Comparison of ENCODE assay signal across 13 mouse cellular contexts in the genomic region with DNA sequence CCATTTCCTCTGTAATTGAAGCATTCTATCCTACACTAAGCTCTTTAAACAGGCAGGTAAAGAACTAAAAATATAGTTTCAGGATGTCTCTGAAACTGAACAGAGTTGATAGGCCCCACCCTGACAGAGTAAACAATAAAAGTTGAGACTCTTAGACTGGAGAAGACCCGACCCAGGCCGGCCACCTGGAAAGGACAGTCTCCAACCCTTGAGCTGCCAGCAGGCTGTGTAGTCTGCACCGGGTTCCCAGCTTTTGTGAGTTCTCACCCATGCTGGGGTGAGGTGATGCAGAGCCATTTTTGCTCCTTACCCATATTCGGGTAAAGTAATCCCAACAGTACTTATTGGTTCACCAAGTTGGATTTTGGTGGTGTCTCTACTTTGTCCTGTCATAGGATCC. TPM values are rescaled to one million over a fixed set of nuclear protein-coding genes. Genes with fewer than 3 reads are reported as not detected.
DNase-seq lines count a peak whose midpoint lies in the region; ATAC-seq and TF ChIP-seq lines count a peak whose summit lies in the region.
"Had no signal": no experiment of that assay in that cellular context is flagged by ENCODE, and none has a peak within 500 bp of the region (broad histone marks: within the 10 kb centered on the region; RNA-seq: fewer than 3 reads in every experiment).

No protein-coding gene starts in this region.

- peaks cover 16% of the 10 kb centered on the region for H3K36me3 ChIP-seq in kidney, postnatal 0 days (ENCODE audit: insufficient read depth, low read length)
- H3K36me3 ChIP-seq in hindbrain, embryonic 15.5 days = 0 out of 2 replicates have a peak, but pooled peaks cover 13% of the 10 kb centered on the region
- H3K36me3 ChIP-seq in myocyte (ENCODE audit: control insufficient read depth, insufficient read depth) = peaks cover 5% of the 10 kb centered on the region

- peak; percentile 16 for DNase-seq in adrenal gland, postnatal 25 days
- no peak for DNase-seq in adrenal gland, postnatal 4 days (ENCODE audit: low spot score in 2 of 2)
- DNase-seq in kidney, postnatal 0 days (ENCODE audit: low spot score) = no peak
- no peak for DNase-seq in kidney, postnatal 36 days
- no peak for DNase-seq in left cerebral cortex, adult 18-20 months (ENCODE audit: low spot score in 2 of 2)
- no peak for DNase-seq in layer of hippocampus, adult 2 months (ENCODE audit: low spot score in 2 of 2)
- DNase-seq: cerebellum, postnatal 25 days; gastrocnemius, postnatal 14 days; heart, postnatal 4 days; thymus, postnatal 36 days had no signal

- 55% methylated on average over 4 of the region's 4 CpGs for WGBS in kidney, postnatal 0 days
- WGBS in hindbrain, embryonic 15.5 days = 76% methylated on average over 4 of the region's 4 CpGs

- no peak for TF ChIP-seq POLR2A in myocyte (IDR thresholded peaks at IDR 0.05; ENCODE audit: insufficient read length, low read depth)

- no peaks in the 10 kb centered on the region for H3K9me3 ChIP-seq in kidney, postnatal 0 days (replicated peaks; ENCODE audit: low read length)
- no peaks in the 10 kb centered on the region for H3K9me3 ChIP-seq in hindbrain, embryonic 15.5 days

- peak overlapping the region; percentile 6; the same call in 1 of the 2 replicates for H3K4me2 ChIP-seq in kidney, postnatal 0 days (ENCODE audit: low read length)
- H3K4me2 ChIP-seq in hindbrain, embryonic 15.5 days = peak overlapping the region; percentile 66
- peak overlapping the region; percentile 93 for H3K4me2 ChIP-seq in myocyte (ENCODE audit: low read depth)

- no peak for TF ChIP-seq CTCF in kidney, postnatal 0 days (IDR thresholded peaks at IDR 0.05; ENCODE audit: low read depth)
- TF ChIP-seq CTCF in layer of hippocampus, adult 2 months (conservative IDR thresholded peaks at IDR 0.05) = no peak

- ATAC-seq in kidney, postnatal 0 days (replicated peaks; ENCODE audit: low FRiP score, low read depth) = no peak
- no peak for ATAC-seq in hindbrain, embryonic 15.5 days (ENCODE audit: low FRiP score, low read depth)

- peaks cover 27% of the 10 kb centered on the region for H3K79me2 ChIP-seq in myocyte (ENCODE audit: control insufficient read depth, insufficient read depth)

- no peak overlapping the region for H3K27ac ChIP-seq in kidney, postnatal 0 days
- H3K27ac ChIP-seq in hindbrain, embryonic 15.5 days (replicated peaks) = no peak overlapping the region
- H3K27ac ChIP-seq in layer of hippocampus, adult 2 months = no peak overlapping the region

- H3K4me1 ChIP-seq in kidney, postnatal 0 days (replicated peaks; ENCODE audit: insufficient read depth, low read length) = no peaks in the 10 kb centered on the region
- H3K4me1 ChIP-seq in hindbrain, embryonic 15.5 days (replicated peaks) = peaks cover 49% of the 10 kb centered on the region

- H3ac ChIP-seq in myocyte (ENCODE audit: control insufficient read depth, insufficient read length) = no peak overlapping the region

- no peaks in the 10 kb centered on the region for H3K27me3 ChIP-seq in kidney, postnatal 0 days (ENCODE audit: insufficient read depth, low read length)
- no peaks in the 10 kb centered on the region for H3K27me3 ChIP-seq in hindbrain, embryonic 15.5 days
- no peaks in the 10 kb centered on the region for H3K27me3 ChIP-seq in myocyte (ENCODE audit: control insufficient read depth, insufficient read depth, insufficient read length)

- H3K9ac ChIP-seq in kidney, postnatal 0 days (ENCODE audit: low read depth, low read length) = no peak overlapping the region
- H3K9ac ChIP-seq in hindbrain, embryonic 15.5 days = no peak overlapping the region

- H3K4me3 ChIP-seq in kidney, postnatal 0 days (replicated peaks; ENCODE audit: low read depth, low read length) = no peak overlapping the region
- no peak overlapping the region for H3K4me3 ChIP-seq in hindbrain, embryonic 15.5 days
- no peak overlapping the region for H3K4me3 ChIP-seq in myocyte
- H3K4me3 ChIP-seq in layer of hippocampus, adult 2 months = no peak overlapping the region

TF ChIP-seq in myocyte, 11 proteins besides CTCF, POLR2A, EP300 and RAD21:
- no peak for TF ChIP-seq MYOD1 (IDR thresholded peaks at IDR 0.05; ENCODE audit: control insufficient read depth in 1 of 3, insufficient read length in 2 of 3, low read depth in 2 of 3)
- TF ChIP-seq MYOG (IDR thresholded peaks at IDR 0.05; ENCODE audit: control insufficient read depth in 1 of 3, insufficient read depth in 1 of 3, insufficient read length in 2 of 3, low read depth in 2 of 3) = no peak
- no peak for TF ChIP-seq CEBPB (IDR thresholded peaks at IDR 0.05; ENCODE audit: insufficient read depth, poor library complexity, severe bottlenecking)

RNA-seq across cellular contexts. Expression of a gene that starts 10.1 kb away (rescaled TPM):
- total RNA-seq in adrenal gland, postnatal 25 days (2021) = 698 and 945 TPM in 2 replicates
- total RNA-seq in adrenal gland, postnatal 4 days (2021) = 100 to 1,000 TPM; 373 to 385 TPM
- polyA plus RNA-seq in kidney, postnatal 0 days (2015; fragmentation: Nextera tagmentation; extraction: Ambion mirVana) = 292 and 296 TPM in 2 replicates
- polyA plus RNA-seq in hindbrain, embryonic 15.5 days (2015; fragmentation: Nextera tagmentation; extraction: Ambion mirVana) = 465 and 481 TPM in 2 replicates
- 44.7 TPM for polyA plus RNA-seq in myocyte (2012; fragmentation: generic; extraction: Trizol)
- 10 to 100 TPM; 41.3 to 41.6 TPM for total RNA-seq in left cerebral cortex, adult 18-20 months (2021)
- 10 to 100 TPM; 41.5 to 49.6 TPM for total RNA-seq in layer of hippocampus, adult 2 months (2021)

RNA-seq across cellular contexts. Expression of a gene that starts 10.3 kb away (rescaled TPM):
- total RNA-seq in adrenal gland, postnatal 25 days (2021) = 33.8 and 36.8 TPM in 2 replicates
- total RNA-seq in adrenal gland, postnatal 4 days (2021) = 10 to 100 TPM; 34.6 to 36.0 TPM
- polyA plus RNA-seq in kidney, postnatal 0 days (2015; fragmentation: Nextera tagmentation; extraction: Ambion mirVana) = 9.2 and 9.8 TPM in 2 replicates
- 10.9 and 11.5 TPM in 2 replicates for polyA plus RNA-seq in hindbrain, embryonic 15.5 days (2015; fragmentation: Nextera tagmentation; extraction: Ambion mirVana)
- polyA plus RNA-seq in myocyte (2012; fragmentation: generic; extraction: Trizol) = 4.2 TPM
- 10 to 100 TPM; 44.3 to 47.5 TPM for total RNA-seq in left cerebral cortex, adult 18-20 months (2021)
- 10 to 100 TPM; 43.8 to 47.7 TPM for total RNA-seq in layer of hippocampus, adult 2 months (2021)

RNA-seq across cellular contexts. Expression of a gene that starts 53.2 kb away (rescaled TPM):
- total RNA-seq in adrenal gland, postnatal 25 days (2021) = not detected in 2 replicates
- total RNA-seq in adrenal gland, postnatal 4 days (2021) = 1 to 10 TPM in 1 of 2 experiments, not detected in 1; 1.2 TPM
- 3.3 and 3.9 TPM in 2 replicates for polyA plus RNA-seq in kidney, postnatal 0 days (2015; fragmentation: Nextera tagmentation; extraction: Ambion mirVana)
- polyA plus RNA-seq in hindbrain, embryonic 15.5 days (2015; fragmentation: Nextera tagmentation; extraction: Ambion mirVana) = 2.0 and 2.4 TPM in 2 replicates
- not detected for polyA plus RNA-seq in myocyte (2012; fragmentation: generic; extraction: Trizol)
- total RNA-seq in left cerebral cortex, adult 18-20 months (2021) = 1 to 10 TPM; 5.6 to 6.7 TPM
- total RNA-seq in layer of hippocampus, adult 2 months (2021) = 1 to 10 TPM; 8.4 to 8.8 TPM
- total RNA-seq: gastrocnemius, postnatal 14 days; heart, postnatal 4 days had no signal

RNA-seq across cellular contexts. Expression of a gene that starts 56.8 kb away (rescaled TPM):
- total RNA-seq in adrenal gland, postnatal 25 days (2021) = not detected in 2 replicates
- not detected for total RNA-seq in adrenal gland, postnatal 4 days (2021)
- not detected in 2 replicates for polyA plus RNA-seq in kidney, postnatal 0 days (2015; fragmentation: Nextera tagmentation; extraction: Ambion mirVana)
- not detected in 2 replicates for polyA plus RNA-seq in hindbrain, embryonic 15.5 days (2015; fragmentation: Nextera tagmentation; extraction: Ambion mirVana)
- polyA plus RNA-seq in myocyte (2012; fragmentation: generic; extraction: Trizol) = not detected
- under 1 TPM in 1 of 2 experiments, not detected in 1; 0.91 TPM for total RNA-seq in left cerebral cortex, adult 18-20 months (2021)
- total RNA-seq in layer of hippocampus, adult 2 months (2021) = under 1 TPM in 1 of 2 experiments, not detected in 1; 0.76 TPM
- total RNA-seq: gastrocnemius, postnatal 14 days; heart, postnatal 4 days had no signal
- polyA plus RNA-seq: limb, embryonic 14.5 days had no signal

Comparison
In these comparisons a context has a peak if more than half of its experiments do, and no peak if none do; other contexts are left out.
1. H3K4me2 ChIP-seq: peak in every context shown above with its lines; median percentile 93 in myocyte; 66 in hindbrain, embryonic 15.5 days; 6 in kidney, postnatal 0 days.
2. RNA of a gene that starts 10.1 kb away (total RNA-seq): 698 to 945 TPM in adrenal gland, postnatal 25 days and 373 to 385 TPM in adrenal gland, postnatal 4 days; 41.5 to 49.6 TPM in layer of hippocampus, adult 2 months and 41.3 to 41.6 TPM in left cerebral cortex, adult 18-20 months; every median in the first group is over 4 times any median in the second.